Mouse (Mus musculus) kidney, adult 2 months (tissue): Measurements from ENCODE around the gene Zfp260. TPM values are rescaled to one million over a fixed set of nuclear protein-coding genes. Genes with fewer than 3 reads are reported as not detected.

Experiments used
- DNase-seq: peaks from one replicate; pipeline ENCODE4 v3.0.0; 2021
- H3K27ac ChIP-seq: fragments of 200-500 bp; 2 replicates; pipeline ENCODE4 v1.5.1; 2012; ENCODE audit warnings: low read depth, low read length, control low read depth, inconsistent platforms; ENCODE audit not compliant: insufficient read depth
- H3K27me3 ChIP-seq: fragments of 200-500 bp; replicated peaks from 2 replicates; pipeline ENCODE4 v1.6.1; 2012; ENCODE audit warnings: mild to moderate bottlenecking, moderate library complexity, low read length, inconsistent platforms; ENCODE audit not compliant: control insufficient read depth, insufficient read depth
- H3K36me3 ChIP-seq: fragments of 200-500 bp; 2 replicates; pipeline ENCODE4 v1.6.1; 2012; ENCODE audit warnings: mild to moderate bottlenecking, moderate library complexity, low read length, inconsistent platforms; ENCODE audit not compliant: control insufficient read depth, insufficient read depth
- H3K4me1 ChIP-seq: fragments of 200-500 bp; 2 replicates; pipeline ENCODE4 v1.6.1; 2011; ENCODE audit warnings: low read length; ENCODE audit not compliant: control insufficient read depth, insufficient read depth
- H3K4me3 ChIP-seq: fragments of 200-500 bp; 2 replicates; pipeline ENCODE4 v1.5.1; 2011; ENCODE audit warnings: mild to moderate bottlenecking, low read depth, low read length, control low read depth; ENCODE audit not compliant: insufficient read depth
- CTCF ChIP-seq: fragments of 200-500 bp; conservative IDR thresholded peaks from 2 replicates; pipeline ENCODE4 v1.5.1; 2011; ENCODE audit warnings: low read depth, mild to moderate bottlenecking, control low read depth, low read length, moderate library complexity, mixed read lengths; ENCODE audit not compliant: insufficient read depth, insufficient read length
- POLR2A ChIP-seq: fragments of 200-500 bp; IDR thresholded peaks from one replicate; pipeline ENCODE4 v1.6.1; 2011; ENCODE audit warnings: low read depth, low read length, control low read depth
- WGBS: fragments of 180-500 bp; shearing (Covaris S2); methylation state at CpG from one replicate; pipeline ENCODE4 v1.1.7; 2018; 5-methylcytosine and 5-hydroxymethylcytosine counted together
- polyA plus RNA-seq: library from polyadenylated mRNA; depleted of rRNA; stranded (reverse); fragments of >200 nt; gene quantifications from 2 replicates; pipeline ENCODE4 v1.2.3, GENCODE M21; 2012

The Zfp260 gene
- polyA plus RNA-seq, 1 experiment: 18.1 TPM

GRCm38 (mm10) chr7:30129900-30130299, 35.3 kb downstream of the Zfp260 start:
- H3K27ac ChIP-seq: no peak overlapping the region
- TF ChIP-seq CTCF (no peak), POLR2A (no peak)
- no peaks in the 10 kb centered on the region for H3K36me3 ChIP-seq
- H3K27me3 ChIP-seq: no peaks in the 10 kb centered on the region
- 97% methylated on average over 8 of the region's 8 CpGs for WGBS
- no peaks in the 10 kb centered on the region for H3K4me1 ChIP-seq
- DNase-seq: no peak
- H3K4me3 ChIP-seq: no peak overlapping the region

GRCm38 (mm10) chr7:30132396-30132795, 37.8 kb downstream of the Zfp260 start:
- Histone ChIP-seq H3K27ac (no peak overlapping the region), H3K4me1 (no peaks in the 10 kb centered on the region), H3K27me3 (no peaks in the 10 kb centered on the region), H3K36me3 (no peaks in the 10 kb centered on the region), H3K4me3 (no peak overlapping the region)
- WGBS: 96% methylated on average over 4 of the region's 4 CpGs
- no peak for TF ChIP-seq CTCF
- no peak for TF ChIP-seq POLR2A
- DNase-seq: no peak

DNA sequence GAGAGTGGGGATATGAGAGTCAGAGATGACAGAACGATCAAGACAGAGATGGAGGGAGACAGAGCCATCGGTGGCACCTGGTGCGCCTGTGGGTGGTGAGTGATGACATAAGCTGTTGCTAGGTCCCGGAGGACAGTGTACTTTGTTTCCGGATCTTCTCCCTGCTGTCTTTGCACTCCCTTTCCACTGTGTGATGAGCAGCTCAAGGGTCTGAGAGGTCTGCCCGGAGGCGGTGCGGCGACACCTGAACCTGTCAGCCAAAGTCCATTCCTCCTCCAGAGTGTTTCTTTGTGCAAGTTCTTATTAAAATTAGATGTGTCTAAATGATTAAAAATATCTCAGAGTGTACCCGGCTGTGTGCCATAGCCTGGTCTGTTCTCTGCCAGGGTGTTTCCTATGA, 42.2 kb downstream of the Zfp260 start:
- Histone ChIP-seq H3K4me1 (no peaks in the 10 kb centered on the region), H3K27me3 (no peaks in the 10 kb centered on the region), H3K4me3 (no peak overlapping the region), H3K27ac (no peak overlapping the region), H3K36me3 (no peaks in the 10 kb centered on the region)
- peak; percentile 62 for DNase-seq
- 66% methylated on average over 10 of the region's 10 CpGs for WGBS
- TF ChIP-seq CTCF (no peak), POLR2A (no peak)

DNA sequence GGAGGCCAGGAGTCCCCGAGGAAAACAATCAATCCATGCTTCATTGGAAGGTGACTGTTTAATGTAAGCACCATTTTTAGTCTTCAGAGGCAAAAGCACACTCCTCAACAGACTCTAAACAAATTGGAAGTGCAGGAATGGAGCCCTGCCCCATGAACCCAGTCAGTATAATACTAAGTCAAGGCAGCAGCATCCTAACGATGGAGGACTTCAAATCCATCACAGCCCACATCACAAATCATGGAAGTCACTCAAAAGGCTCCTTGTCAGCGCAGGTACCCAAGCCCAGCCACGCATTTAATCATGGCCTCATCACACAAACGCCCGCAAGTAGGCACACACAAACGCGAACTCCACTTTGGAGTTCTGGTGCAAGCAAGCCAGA, 48.6 kb downstream of the Zfp260 start:
- Histone ChIP-seq H3K4me1 (no peaks in the 10 kb centered on the region), H3K27me3 (no peaks in the 10 kb centered on the region), H3K36me3 (no peaks in the 10 kb centered on the region), H3K27ac (no peak overlapping the region), H3K4me3 (peak overlapping the region; percentile 42)
- 13% methylated on average over 8 of the region's 8 CpGs for WGBS
- no peak for DNase-seq
- TF ChIP-seq CTCF: no peak
- no peak for TF ChIP-seq POLR2A

DNA sequence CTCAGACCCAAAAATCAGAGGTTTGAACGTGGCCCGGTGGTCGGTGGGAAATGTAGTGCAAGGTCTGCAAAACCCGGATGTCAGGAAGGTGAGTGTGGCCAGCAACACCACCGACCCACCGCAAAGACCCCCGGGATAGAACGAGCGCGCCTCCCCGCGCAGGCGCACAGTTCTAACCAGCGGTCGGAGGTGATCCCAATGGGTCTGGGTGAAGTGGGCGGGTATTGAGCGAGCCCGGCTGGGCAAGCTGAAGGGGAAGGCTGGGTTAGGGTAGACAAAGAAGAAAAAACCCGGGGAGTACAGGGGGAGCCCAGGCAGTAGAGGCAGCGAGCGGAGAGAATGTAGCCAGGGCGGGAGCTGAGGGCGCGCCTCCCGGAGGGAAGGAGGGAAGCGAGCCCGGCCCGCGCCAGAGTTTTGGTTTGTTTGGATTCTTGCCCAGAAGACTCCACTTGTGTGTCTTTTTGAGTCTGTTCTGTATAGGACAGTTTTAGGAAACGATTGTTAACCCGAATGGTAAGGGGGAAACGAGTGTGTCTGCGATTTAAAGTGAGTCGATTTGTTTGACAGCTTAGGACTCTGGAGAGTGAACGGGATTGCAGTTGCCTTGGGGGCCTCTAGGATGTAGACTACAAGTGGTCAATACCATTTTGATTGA, 49.1 kb downstream of the Zfp260 start:
- TF ChIP-seq CTCF (no peak), POLR2A (no peak)
- 1% methylated on average over 35 of the region's 35 CpGs for WGBS
- DNase-seq: peak; percentile 52
- peak overlapping the region; percentile 42 for H3K4me3 ChIP-seq
- no peaks in the 10 kb centered on the region for H3K4me1 ChIP-seq
- H3K27me3 ChIP-seq: no peaks in the 10 kb centered on the region
- no peaks in the 10 kb centered on the region for H3K36me3 ChIP-seq
- no peak overlapping the region for H3K27ac ChIP-seq

GRCm38 (mm10) chr7:30147011-30147410, 52.4 kb downstream of the Zfp260 start:
- Histone ChIP-seq H3K27ac (no peak overlapping the region), H3K4me1 (no peaks in the 10 kb centered on the region), H3K4me3 (no peak overlapping the region), H3K36me3 (peaks cover 2% of the 10 kb centered on the region; the same call in 1 of the 2 replicates), H3K27me3 (no peaks in the 10 kb centered on the region)
- peak; percentile 85 for DNase-seq
- 74% methylated on average over 5 of the region's 5 CpGs for WGBS
- TF ChIP-seq POLR2A: no peak
- TF ChIP-seq CTCF: no peak

DNA sequence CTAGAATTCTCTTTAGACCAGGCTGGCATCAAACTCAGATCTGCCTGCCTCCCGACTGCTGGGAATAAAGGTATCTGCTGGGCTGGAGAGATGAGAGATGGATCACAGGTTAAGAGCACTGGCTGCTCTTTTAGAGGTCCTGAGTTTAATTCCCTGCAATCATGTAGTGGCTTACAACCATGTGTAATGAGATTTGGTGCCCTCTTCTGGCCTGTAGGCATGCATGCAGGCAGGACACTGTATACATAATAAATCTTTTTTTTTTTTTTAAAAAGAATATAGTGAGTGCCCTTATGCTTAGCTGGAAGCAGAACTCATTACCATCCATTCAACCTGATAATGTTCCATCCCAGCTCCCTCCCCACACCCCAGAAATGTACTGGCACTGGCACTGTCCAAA, 59.5 kb downstream of the Zfp260 start:
- WGBS: 100% methylated on average over 1 of the region's 1 CpGs
- no peak for TF ChIP-seq POLR2A
- TF ChIP-seq CTCF: no peak
- Histone ChIP-seq H3K4me3 (no peak overlapping the region), H3K4me1 (no peaks in the 10 kb centered on the region), H3K27ac (no peak overlapping the region), H3K36me3 (peaks cover 6% of the 10 kb centered on the region), H3K27me3 (no peaks in the 10 kb centered on the region)
- DNase-seq: no peak
